Mouse (Mus musculus) embryonic fibroblast, embryonic 13.5 days (primary cell): Measurements from ENCODE around the gene Gpr137c.

Experiments used
- CTCF ChIP-seq: IDR thresholded peaks from 2 replicates; pipeline ENCODE4 v1.5.1; 2011; ENCODE audit warnings: mild to moderate bottlenecking, control low read depth, low read length, moderate library complexity, borderline replicate concordance; ENCODE audit not compliant: insufficient read depth
- POLR2A ChIP-seq: IDR thresholded peaks from 2 replicates; pipeline ENCODE4 v1.6.1; 2011; ENCODE audit warnings: low read depth, mild to moderate bottlenecking, control low read depth, low read length, moderate library complexity

DNA sequence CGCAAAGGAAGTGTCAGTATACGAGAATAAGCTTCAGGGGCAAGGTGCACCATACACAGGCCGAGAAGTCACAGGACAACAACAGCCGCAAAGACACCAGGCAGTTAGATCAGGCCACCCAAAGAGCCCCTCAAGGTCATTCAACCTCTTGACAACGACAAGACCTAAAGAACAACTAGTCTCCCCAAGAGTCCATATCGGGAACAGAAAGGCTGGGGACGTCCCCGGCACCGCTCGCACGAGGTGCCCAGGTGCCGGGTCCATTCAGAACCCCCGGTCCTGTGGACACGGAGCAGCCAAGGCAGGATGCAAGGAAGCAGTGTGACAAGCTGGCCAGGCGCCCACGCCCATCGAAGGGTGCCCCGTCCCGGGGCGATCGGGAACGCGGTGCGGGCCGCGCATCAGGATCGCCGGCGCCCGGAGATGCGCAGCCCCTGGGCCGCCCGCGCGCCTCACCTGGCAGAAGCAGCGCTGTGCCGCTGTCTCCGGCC is 98.4 kb downstream of the Gpr137c start:
- TF ChIP-seq CTCF = no peak
- no peak for TF ChIP-seq POLR2A
